Mouse (Mus musculus) kidney, adult 2 months (tissue): Measurements from ENCODE around the gene Mical3. TPM values are rescaled to one million over a fixed set of nuclear protein-coding genes. Genes with fewer than 3 reads are reported as not detected.

Source experiments
- DNase-seq: peaks from one replicate; pipeline ENCODE4 v3.0.0; 2021
- H3K27ac ChIP-seq: fragments of 200-500 bp; 2 replicates; pipeline ENCODE4 v1.5.1; 2012; ENCODE audit warnings: low read depth, low read length, control low read depth, inconsistent platforms; ENCODE audit not compliant: insufficient read depth
- H3K27me3 ChIP-seq: fragments of 200-500 bp; replicated peaks from 2 replicates; pipeline ENCODE4 v1.6.1; 2012; ENCODE audit warnings: mild to moderate bottlenecking, moderate library complexity, low read length, inconsistent platforms; ENCODE audit not compliant: control insufficient read depth, insufficient read depth
- H3K36me3 ChIP-seq: fragments of 200-500 bp; 2 replicates; pipeline ENCODE4 v1.6.1; 2012; ENCODE audit warnings: mild to moderate bottlenecking, moderate library complexity, low read length, inconsistent platforms; ENCODE audit not compliant: control insufficient read depth, insufficient read depth
- H3K4me1 ChIP-seq: fragments of 200-500 bp; 2 replicates; pipeline ENCODE4 v1.6.1; 2011; ENCODE audit warnings: low read length; ENCODE audit not compliant: control insufficient read depth, insufficient read depth
- H3K4me3 ChIP-seq: fragments of 200-500 bp; 2 replicates; pipeline ENCODE4 v1.5.1; 2011; ENCODE audit warnings: mild to moderate bottlenecking, low read depth, low read length, control low read depth; ENCODE audit not compliant: insufficient read depth
- CTCF ChIP-seq: fragments of 200-500 bp; conservative IDR thresholded peaks from 2 replicates; pipeline ENCODE4 v1.5.1; 2011; ENCODE audit warnings: low read depth, mild to moderate bottlenecking, control low read depth, low read length, moderate library complexity, mixed read lengths; ENCODE audit not compliant: insufficient read depth, insufficient read length
- POLR2A ChIP-seq: fragments of 200-500 bp; IDR thresholded peaks from one replicate; pipeline ENCODE4 v1.6.1; 2011; ENCODE audit warnings: low read depth, low read length, control low read depth
- WGBS: fragments of 180-500 bp; shearing (Covaris S2); methylation state at CpG from one replicate; pipeline ENCODE4 v1.1.7; 2018; 5-methylcytosine and 5-hydroxymethylcytosine counted together
- polyA plus RNA-seq: library from polyadenylated mRNA; depleted of rRNA; stranded (reverse); fragments of >200 nt; gene quantifications from 2 replicates; pipeline ENCODE4 v1.2.3, GENCODE M21; 2012

Mical3 gene
- polyA plus RNA-seq, 1 experiment, result 16.1 TPM

DNA sequence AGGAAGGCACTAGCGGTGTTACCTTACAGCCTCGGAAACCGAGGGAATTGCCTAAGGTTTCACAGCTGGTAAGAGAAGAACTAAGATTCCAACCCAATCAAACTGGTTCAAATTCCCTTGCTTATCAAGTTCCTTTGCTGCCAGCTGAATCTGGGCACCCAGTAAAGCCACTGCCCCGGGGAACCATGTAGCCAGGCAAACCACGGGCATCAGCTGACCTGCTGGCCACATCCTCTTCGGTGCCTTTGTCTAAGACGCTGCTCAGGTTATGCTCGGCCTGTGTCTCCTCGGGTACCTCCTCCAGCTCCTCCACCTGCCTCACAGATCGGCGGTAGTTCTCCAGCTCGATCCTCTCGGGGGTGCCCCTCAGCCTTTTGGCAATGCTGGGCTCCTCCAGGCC is 148.5 kb downstream of the Mical3 start:
- Histone ChIP-seq H3K27ac (no peak overlapping the region), H3K4me3 (no peak overlapping the region), H3K27me3 (no peaks in the 10 kb centered on the region), H3K4me1 (no peaks in the 10 kb centered on the region), H3K36me3 (no peaks in the 10 kb centered on the region)
- TF ChIP-seq POLR2A (no peak), CTCF (no peak)
- WGBS, result 88% methylated on average over 13 of the region's 13 CpGs
- no peak for DNase-seq

- H3K27ac ChIP-seq, result no peak overlapping the region
- WGBS, result 66% methylated on average over 6 of the region's 6 CpGs
- no peaks in the 10 kb centered on the region for H3K36me3 ChIP-seq
- H3K4me3 ChIP-seq, result no peak overlapping the region
- peak; percentile 41; the same call in 1 of the 2 replicates for TF ChIP-seq CTCF
- TF ChIP-seq POLR2A, result no peak
- no peaks in the 10 kb centered on the region for H3K4me1 ChIP-seq
- no peak for DNase-seq
- H3K27me3 ChIP-seq, result no peaks in the 10 kb centered on the region
Measured at GRCm38 (mm10) chr6:120981537-120981936, 149.3 kb downstream of the Mical3 start.

- H3K27me3 ChIP-seq, result no peaks in the 10 kb centered on the region
- peak; percentile 53 for DNase-seq
- whole genome bisulfite sequencing, result 45% methylated on average over 18 of the region's 18 CpGs
- no peak for TF ChIP-seq POLR2A
- no peak for TF ChIP-seq CTCF
- no peaks in the 10 kb centered on the region for H3K4me1 ChIP-seq
- no peak overlapping the region for H3K27ac ChIP-seq
- no peaks in the 10 kb centered on the region for H3K36me3 ChIP-seq
- no peak overlapping the region for H3K4me3 ChIP-seq
Measured at GRCm38 (mm10) chr6:120978019-120978621, 152.7 kb downstream of the Mical3 start.

DNA sequence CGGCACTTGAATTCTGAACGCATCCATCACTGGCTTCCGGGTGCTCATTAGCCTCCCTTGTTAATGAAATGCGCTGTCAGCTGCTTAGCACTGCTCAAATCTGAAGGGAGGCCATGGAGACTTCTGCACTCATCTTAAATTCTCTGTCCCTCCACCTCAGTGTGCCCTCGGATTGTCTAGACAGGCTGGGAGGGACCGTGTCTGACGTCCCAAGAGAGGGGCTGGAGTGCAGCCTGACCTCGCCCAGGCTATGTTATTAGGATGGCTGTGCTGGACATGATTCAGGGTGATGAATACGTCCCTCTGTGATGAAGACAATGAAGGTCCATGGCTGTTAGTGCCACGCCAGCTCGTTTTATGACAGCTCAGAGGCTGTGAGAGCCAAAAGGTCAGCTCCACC is 153.8 kb downstream of the Mical3 start:
- Histone ChIP-seq H3K27me3 (no peaks in the 10 kb centered on the region), H3K4me1 (no peaks in the 10 kb centered on the region), H3K4me3 (no peak overlapping the region), H3K27ac (no peak overlapping the region), H3K36me3 (no peaks in the 10 kb centered on the region; the same call in 1 of the 2 replicates)
- WGBS, result 65% methylated on average over 11 of the region's 11 CpGs
- DNase-seq, result no peak
- TF ChIP-seq POLR2A, result no peak
- no peak for TF ChIP-seq CTCF

DNA sequence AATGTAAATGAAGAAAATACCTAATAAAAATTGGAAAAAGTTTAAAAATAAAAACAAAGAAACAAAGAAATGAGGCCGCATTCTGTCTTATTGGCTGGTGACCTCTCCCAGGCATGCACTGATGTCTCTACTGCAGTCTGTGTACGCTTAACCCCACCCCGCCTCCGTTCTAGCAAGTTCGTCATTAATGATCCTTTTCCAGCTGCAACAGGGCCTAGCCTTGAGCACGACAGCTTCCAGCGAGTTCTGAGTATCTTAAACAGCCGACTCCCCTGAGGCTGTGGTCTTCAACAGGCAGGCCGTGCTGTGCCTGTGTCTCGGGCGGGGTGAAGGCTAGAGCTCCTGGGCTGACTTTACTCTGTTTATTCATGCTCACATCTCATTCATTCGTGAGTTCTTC is 154.7 kb downstream of the Mical3 start:
- H3K4me3 ChIP-seq, result no peak overlapping the region
- no peak for TF ChIP-seq POLR2A
- TF ChIP-seq CTCF, result no peak
- H3K36me3 ChIP-seq, result no peaks in the 10 kb centered on the region; the same call in 1 of the 2 replicates
- no peak overlapping the region for H3K27ac ChIP-seq
- DNase-seq, result no peak
- H3K27me3 ChIP-seq, result no peaks in the 10 kb centered on the region
- WGBS, result 71% methylated on average over 12 of the region's 12 CpGs
- H3K4me1 ChIP-seq, result no peaks in the 10 kb centered on the region

DNA sequence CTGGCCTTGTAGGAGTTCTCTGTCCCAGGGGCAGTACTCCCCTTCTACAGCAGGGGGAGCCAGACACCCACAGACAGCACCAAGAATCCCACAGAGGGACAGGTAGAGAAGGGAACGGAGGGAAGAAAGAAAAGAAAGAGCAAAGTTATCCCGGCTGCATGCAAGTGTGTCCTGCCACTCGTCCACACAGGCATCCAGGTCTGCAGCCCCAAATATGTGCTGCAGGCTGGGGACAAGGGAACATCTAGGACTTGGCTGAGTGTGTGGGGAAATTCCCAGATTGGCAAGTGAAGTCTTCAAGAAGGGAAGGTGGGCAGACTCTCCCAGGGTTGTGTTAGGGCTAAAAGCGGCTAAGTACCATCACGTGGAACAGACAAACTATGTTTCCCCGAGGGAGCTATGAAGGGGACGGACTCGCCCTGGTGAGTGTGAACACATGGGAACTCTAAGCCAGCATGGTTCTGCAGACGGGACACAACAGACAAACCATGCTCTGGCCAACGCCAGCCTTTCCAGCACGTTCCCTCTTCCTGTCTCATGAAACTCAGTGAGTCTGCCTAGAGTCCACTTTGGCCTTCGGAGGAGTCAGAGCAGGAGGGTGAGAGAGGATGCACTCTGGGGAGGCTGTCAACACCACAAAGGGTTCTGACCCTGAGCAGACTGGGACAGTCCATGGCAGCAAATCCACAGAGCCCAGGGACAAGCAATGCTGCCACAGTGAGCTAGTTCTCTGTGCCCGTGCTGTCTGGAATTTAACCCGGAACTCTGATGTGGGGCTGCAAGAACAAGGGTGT is 158.8 kb downstream of the Mical3 start:
- 53% methylated on average over 14 of the region's 14 CpGs for WGBS
- TF ChIP-seq POLR2A (no peak), CTCF (peak; percentile 99)
- H3K4me1 ChIP-seq, result no peaks in the 10 kb centered on the region
- H3K27me3 ChIP-seq, result no peaks in the 10 kb centered on the region
- peak; percentile 87 for DNase-seq
- H3K4me3 ChIP-seq, result no peak overlapping the region
- H3K36me3 ChIP-seq, result no peaks in the 10 kb centered on the region; the same call in 1 of the 2 replicates
- H3K27ac ChIP-seq, result no peak overlapping the region

DNA sequence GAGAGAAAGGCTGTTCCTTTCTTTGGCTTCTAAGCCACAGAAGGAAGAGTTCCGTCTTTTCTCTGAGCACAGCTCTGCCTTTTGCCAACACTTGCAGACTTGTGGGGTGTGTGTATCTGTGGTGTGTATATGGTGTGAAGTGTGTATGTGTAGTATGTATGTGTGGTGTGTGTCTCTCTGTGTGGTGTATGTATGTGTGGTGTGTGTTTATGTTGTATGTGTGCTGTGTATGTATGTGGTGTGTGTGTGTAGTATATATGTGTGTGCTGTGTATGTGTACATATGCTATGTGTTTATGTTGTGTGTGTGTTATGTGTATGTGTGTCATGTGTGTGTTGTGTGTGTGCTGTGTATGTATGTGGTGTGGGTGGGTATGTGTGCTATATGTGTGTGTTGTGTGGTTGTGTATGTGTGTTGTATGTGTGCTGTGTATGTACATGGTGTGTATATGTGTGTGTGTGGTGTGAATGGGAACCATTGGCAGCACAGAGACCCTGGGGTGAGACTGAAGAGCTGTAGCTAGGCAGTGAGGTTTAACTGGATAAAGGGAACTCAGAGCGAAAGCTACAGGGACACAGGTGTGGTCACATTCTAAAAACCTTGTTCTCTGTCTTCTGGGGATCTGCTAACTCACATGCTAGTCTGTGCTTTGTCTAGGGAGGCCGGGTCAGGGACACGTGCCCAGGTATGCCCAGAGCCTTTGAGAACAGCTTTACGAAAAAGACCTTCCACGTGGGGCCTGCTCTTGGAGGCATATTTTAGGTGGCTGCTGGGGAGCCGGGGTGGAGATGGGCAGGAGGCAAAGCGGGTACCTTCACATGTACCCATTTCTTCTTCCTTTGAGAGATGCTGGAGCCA is 159.6 kb downstream of the Mical3 start:
- H3K4me3 ChIP-seq, result no peak overlapping the region
- no peak for TF ChIP-seq POLR2A
- no peak for TF ChIP-seq CTCF
- no peaks in the 10 kb centered on the region; the same call in 1 of the 2 replicates for H3K36me3 ChIP-seq
- whole genome bisulfite sequencing, result 69% methylated on average over 8 of the region's 8 CpGs
- DNase-seq, result no peak
- no peak overlapping the region for H3K27ac ChIP-seq
- no peaks in the 10 kb centered on the region for H3K4me1 ChIP-seq
- no peaks in the 10 kb centered on the region for H3K27me3 ChIP-seq
